In the genomic region with DNA sequence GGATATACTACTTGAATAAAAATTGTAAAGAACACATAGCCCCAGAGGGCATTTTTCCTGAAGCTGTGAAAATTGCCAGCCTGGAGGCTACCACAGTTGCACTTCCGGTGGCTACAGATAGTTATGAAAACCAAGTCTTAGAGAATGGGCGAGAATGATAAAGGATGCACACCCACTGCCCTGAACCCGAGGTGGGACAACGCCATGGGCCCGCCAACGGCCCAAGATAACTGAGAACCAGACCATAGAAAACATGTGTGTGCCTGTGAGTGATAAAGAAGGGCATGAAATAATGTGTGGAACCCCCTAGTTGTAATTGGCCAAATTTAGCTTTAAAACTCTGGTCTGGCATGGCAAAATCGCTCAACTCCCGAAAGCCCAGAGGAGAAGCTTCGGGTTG, we compare ENCODE assay signal across 18 mouse cellular contexts.
DNase-seq lines count a peak whose midpoint lies in the region; ATAC-seq and TF ChIP-seq lines count a peak whose summit lies in the region.
"Had no signal": no experiment of that assay in that cellular context is flagged by ENCODE, and none has a peak within 500 bp of the region (broad histone marks: within the 10 kb centered on the region; RNA-seq: fewer than 3 reads in every experiment).

No protein-coding gene starts in this region.

- H3K27me3 ChIP-seq in liver, embryonic 14.5 days (ENCODE audit: control insufficient read depth, insufficient read depth, low read length), result no peaks in the 10 kb centered on the region
- H3K27me3 ChIP-seq in midbrain, embryonic 15.5 days (replicated peaks), result no peaks in the 10 kb centered on the region
- H3K27me3 ChIP-seq: hindbrain, embryonic 13.5 days had no signal

- peak overlapping the region; percentile 69 for H3K4me2 ChIP-seq in liver, embryonic 14.5 days (ENCODE audit: low read depth)
- H3K4me2 ChIP-seq in midbrain, embryonic 15.5 days, result no peak overlapping the region
- H3K4me2 ChIP-seq: heart, embryonic 11.5 days; hindbrain, embryonic 13.5 days; lung, embryonic 14.5 days had no signal

- peak overlapping the region; percentile 80 for H3K27ac ChIP-seq in liver, embryonic 14.5 days
- H3K27ac ChIP-seq in midbrain, embryonic 15.5 days, result no peak overlapping the region
- H3K27ac ChIP-seq: hindbrain, embryonic 13.5 days had no signal

- 15% methylated on average over 9 of the region's 9 CpGs for WGBS in liver, embryonic 14.5 days (ENCODE audit: insufficient replicate concordance)
- WGBS in midbrain, embryonic 15.5 days, result 92% methylated on average over 9 of the region's 9 CpGs

- no peaks in the 10 kb centered on the region for H3K9me3 ChIP-seq in liver, embryonic 14.5 days (ENCODE audit: control insufficient read depth, low read length)
- H3K9me3 ChIP-seq in midbrain, embryonic 15.5 days, result no peaks in the 10 kb centered on the region
- H3K9me3 ChIP-seq: hindbrain, embryonic 13.5 days had no signal

- H3K4me3 ChIP-seq in liver, embryonic 14.5 days (ENCODE audit: insufficient read depth in 1 of 2, low read depth in 2 of 2, low read length in 2 of 2), result peak overlapping the region; percentile 49 to 64
- no peak overlapping the region for H3K4me3 ChIP-seq in midbrain, embryonic 15.5 days
- H3K4me3 ChIP-seq: hindbrain, embryonic 13.5 days had no signal

- no peak for TF ChIP-seq CTCF in liver, embryonic 14.5 days (IDR thresholded peaks at IDR 0.05; ENCODE audit: low read depth)

- no peaks in the 10 kb centered on the region for H3K36me3 ChIP-seq in liver, embryonic 14.5 days (replicated peaks; ENCODE audit: control insufficient read depth, insufficient read depth, low read depth)
- H3K36me3 ChIP-seq in midbrain, embryonic 15.5 days (replicated peaks), result no peaks in the 10 kb centered on the region
- H3K36me3 ChIP-seq: hindbrain, embryonic 13.5 days had no signal

- peak overlapping the region; percentile 64 for H3K9ac ChIP-seq in liver, embryonic 14.5 days (replicated peaks)
- no peak overlapping the region for H3K9ac ChIP-seq in midbrain, embryonic 15.5 days
- H3K9ac ChIP-seq: hindbrain, embryonic 13.5 days; lung, embryonic 14.5 days had no signal

- peak; percentile 59 for ATAC-seq in common myeloid progenitor, adult 5-6 weeks (replicated peaks; ENCODE audit: low read depth, poor library complexity, severe bottlenecking)
- peak; percentile 88 for ATAC-seq in liver, embryonic 14.5 days (ENCODE audit: insufficient read depth)
- no peak for ATAC-seq in midbrain, embryonic 15.5 days (replicated peaks)
- ATAC-seq: forebrain, embryonic 14.5 days; midbrain, embryonic 16.5 days had no signal

- peak; percentile 6 to 35 for DNase-seq in spleen, postnatal 36 days (ENCODE audit: low spot score in 2 of 2)
- DNase-seq in spleen, adult 18-20 months, result no peak
- peak; percentile 69 to 71 (median 71) for DNase-seq in liver, embryonic 14.5 days (ENCODE audit: low read depth in 3 of 3, low spot score in 3 of 3)
- no peak for DNase-seq in heart, adult 18-20 months
- DNase-seq in layer of hippocampus, postnatal 25 days (ENCODE audit: extremely low spot score in 1 of 2, low spot score in 1 of 2), result no peak
- DNase-seq: cerebellum, adult 8-10 months; embryo, embryonic 11 days; gastrocnemius, postnatal 25 days; heart, postnatal 14 days; lung, embryonic 14.5 days; retina, postnatal 1 day; thymus, postnatal 14 days had no signal

- peaks cover 18 to 28% of the 10 kb centered on the region in 2 experiments for H3K4me1 ChIP-seq in liver, embryonic 14.5 days (replicated peaks; ENCODE audit: control insufficient read depth in 2 of 2, insufficient read depth in 2 of 2, low read length in 1 of 2)
- H3K4me1 ChIP-seq in midbrain, embryonic 15.5 days, result peaks cover 8% of the 10 kb centered on the region

- peak; percentile 90 for TF ChIP-seq EP300 in liver, embryonic 14.5 days (IDR thresholded peaks at IDR 0.05; ENCODE audit: low read depth)

Comparison
In these comparisons a context has a peak if more than half of its experiments do, and no peak if none do; other contexts are left out.
1. DNase-seq: peak in spleen, postnatal 36 days (2 of 2) and liver, embryonic 14.5 days (3 of 3); none in spleen, adult 18-20 months (0 of 2), heart, adult 18-20 months (0 of 2) and layer of hippocampus, postnatal 25 days (0 of 2).